Mouse (Mus musculus) lung, postnatal 0 days (tissue): ENCODE data around the gene Primpol.

Experiments used
- CTCF ChIP-seq: IDR thresholded peaks from 2 replicates; pipeline ENCODE4 v1.5.1; 2016; ENCODE audit warnings: antibody characterized with exemption, mild to moderate bottlenecking
- EP300 ChIP-seq: IDR thresholded peaks from 2 replicates; pipeline ENCODE4 v1.6.1; 2016; ENCODE audit warnings: antibody characterized with exemption, mild to moderate bottlenecking, control low read depth

DNA sequence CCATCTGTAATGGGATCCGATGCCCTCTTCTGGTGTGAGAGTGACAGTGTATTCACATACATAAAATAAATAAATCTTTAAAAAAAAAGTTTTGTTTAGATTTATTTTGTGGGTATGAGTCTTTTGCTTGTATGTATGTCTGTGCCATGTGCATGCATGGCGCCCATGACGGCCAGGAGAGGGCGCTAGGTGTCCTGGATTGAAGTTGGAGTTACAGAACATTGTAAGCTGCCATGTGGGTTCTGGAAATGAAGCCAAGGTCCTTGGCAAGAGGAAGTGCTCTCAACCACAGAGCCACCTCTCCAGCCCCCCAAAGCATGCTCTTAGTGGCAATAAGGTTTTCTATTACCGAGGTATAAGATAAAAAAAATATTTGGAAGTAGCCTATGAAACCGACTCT is 57.6 kb downstream of the Primpol start:
- peak; percentile 77 for TF ChIP-seq CTCF
- no peak for TF ChIP-seq EP300
